Mouse (Mus musculus): ENCODE data around the gene Cd44. TPM values are rescaled to one million over a fixed set of nuclear protein-coding genes. Genes with fewer than 3 reads are reported as not detected.

The Cd44 gene
- polyA plus RNA-seq, 1 experiment = 77.1 TPM

GRCm38 (mm10) chr2:102801899-102802298, 99.6 kb downstream of the Cd44 start:
- Histone ChIP-seq H3K79me2 (ENCODE audit: control insufficient read depth, insufficient read depth) (no peaks in the 10 kb centered on the region), H3ac (ENCODE audit: control insufficient read depth, insufficient read length) (no peak overlapping the region), H3K4me2 (ENCODE audit: low read depth) (no peak overlapping the region), H3K4me3 (no peak overlapping the region), H3K27me3 (ENCODE audit: control insufficient read depth, insufficient read depth, insufficient read length) (peaks cover 5% of the 10 kb centered on the region), H3K36me3 (ENCODE audit: control insufficient read depth, insufficient read depth) (no peaks in the 10 kb centered on the region)
- TF ChIP-seq MYOD1 (IDR thresholded peaks at IDR 0.05; ENCODE audit: control insufficient read depth in 1 of 3, insufficient read length in 2 of 3, low read depth in 2 of 3) (no peak), POLR2AphosphoS2 (IDR thresholded peaks at IDR 0.05; ENCODE audit: insufficient read length, low read depth) (no peak), MAX (IDR thresholded peaks at IDR 0.05; ENCODE audit: low read depth) (no peak), SRF (IDR thresholded peaks at IDR 0.05; ENCODE audit: control insufficient read depth, insufficient read length, low read depth) (no peak), TCF3 (IDR thresholded peaks at IDR 0.05; ENCODE audit: insufficient read length, low read depth) (no peak), USF1 (IDR thresholded peaks at IDR 0.05; ENCODE audit: low read depth) (peak; percentile 52)

GRCm38 (mm10) chr2:102798149-102798548, 103.3 kb downstream of the Cd44 start:
- Histone ChIP-seq H3K4me2 (ENCODE audit: low read depth) (no peak overlapping the region), H3K36me3 (ENCODE audit: control insufficient read depth, insufficient read depth) (no peaks in the 10 kb centered on the region), H3K27me3 (ENCODE audit: control insufficient read depth, insufficient read depth, insufficient read length) (peaks cover 10% of the 10 kb centered on the region), H3K79me2 (ENCODE audit: control insufficient read depth, insufficient read depth) (no peaks in the 10 kb centered on the region), H3ac (ENCODE audit: control insufficient read depth, insufficient read length) (no peak overlapping the region), H3K4me3 (no peak overlapping the region)
- TF ChIP-seq USF1 (IDR thresholded peaks at IDR 0.05; ENCODE audit: low read depth) = no peak
- TF ChIP-seq CEBPB (IDR thresholded peaks at IDR 0.05; ENCODE audit: insufficient read depth, poor library complexity, severe bottlenecking) = no peak

DNA sequence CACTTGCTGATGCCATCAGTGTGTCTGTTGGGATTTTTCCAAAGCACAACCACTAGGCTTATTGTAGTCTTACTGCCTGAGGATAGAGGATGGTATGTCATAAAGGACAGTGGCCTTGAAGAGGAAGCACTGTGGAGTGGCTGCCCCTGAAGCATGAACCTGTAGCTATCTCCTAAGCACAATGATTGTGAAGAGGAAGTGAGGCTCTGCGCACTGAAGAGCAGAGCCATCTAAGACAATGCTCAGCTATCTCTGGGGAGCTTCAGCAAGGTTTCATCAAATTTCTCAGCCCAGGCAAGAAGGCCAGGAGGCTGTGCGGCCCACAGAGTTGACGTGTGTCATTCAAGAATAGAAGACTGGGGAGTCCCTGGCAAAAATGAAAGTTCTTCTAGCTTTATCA, 106.4 kb downstream of the Cd44 start:
- Histone ChIP-seq H3ac (ENCODE audit: control insufficient read depth, insufficient read length) (no peak overlapping the region), H3K36me3 (ENCODE audit: control insufficient read depth, insufficient read depth) (no peaks in the 10 kb centered on the region), H3K4me2 (ENCODE audit: low read depth) (no peak overlapping the region), H3K79me2 (ENCODE audit: control insufficient read depth, insufficient read depth) (no peaks in the 10 kb centered on the region), H3K27me3 (ENCODE audit: control insufficient read depth, insufficient read depth, insufficient read length) (peaks cover 10% of the 10 kb centered on the region), H3K4me3 (no peak overlapping the region)
- TF ChIP-seq REST (IDR thresholded peaks at IDR 0.05; ENCODE audit: insufficient read depth, insufficient read length) (no peak), TCF3 (IDR thresholded peaks at IDR 0.05; ENCODE audit: insufficient read length, low read depth) (no peak), E2F4 (IDR thresholded peaks at IDR 0.05; ENCODE audit: insufficient read depth) (no peak), SRF (IDR thresholded peaks at IDR 0.05; ENCODE audit: control insufficient read depth, insufficient read length, low read depth) (no peak)

DNA sequence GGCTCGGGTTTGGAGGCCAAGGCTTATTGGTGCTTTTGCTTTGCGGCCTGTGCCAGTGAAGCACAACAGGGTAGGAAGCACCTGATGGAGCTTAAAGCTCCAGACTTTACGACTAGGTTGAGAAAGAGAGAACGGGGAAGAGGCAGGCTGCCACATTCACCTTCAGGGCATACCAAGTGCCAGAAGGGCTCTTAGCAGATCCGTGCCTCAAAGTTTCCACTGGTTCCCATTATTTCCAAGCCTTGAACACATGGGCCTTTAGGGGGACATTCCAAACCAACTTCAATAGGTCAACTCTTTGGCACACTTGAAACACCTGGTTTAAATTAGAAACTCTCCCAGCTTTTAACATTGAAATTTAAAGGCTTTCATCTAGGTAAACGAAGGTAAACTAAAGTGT, 108.7 kb downstream of the Cd44 start:
- Histone ChIP-seq H3ac (ENCODE audit: control insufficient read depth, insufficient read length) (no peak overlapping the region), H3K4me3 (no peak overlapping the region), H3K4me2 (ENCODE audit: low read depth) (no peak overlapping the region), H3K36me3 (ENCODE audit: control insufficient read depth, insufficient read depth) (no peaks in the 10 kb centered on the region), H3K27me3 (ENCODE audit: control insufficient read depth, insufficient read depth, insufficient read length) (peaks cover 5% of the 10 kb centered on the region), H3K79me2 (ENCODE audit: control insufficient read depth, insufficient read depth) (no peaks in the 10 kb centered on the region)
- no peak for TF ChIP-seq TCF12 (IDR thresholded peaks at IDR 0.05; ENCODE audit: insufficient read depth, poor library complexity, severe bottlenecking)
- TF ChIP-seq POLR2A (IDR thresholded peaks at IDR 0.05; ENCODE audit: insufficient read length, low read depth) = no peak
- TF ChIP-seq CEBPB (IDR thresholded peaks at IDR 0.05; ENCODE audit: insufficient read depth, poor library complexity, severe bottlenecking) = no peak
- TF ChIP-seq MYOD1 (IDR thresholded peaks at IDR 0.05; ENCODE audit: control insufficient read depth in 1 of 3, insufficient read length in 2 of 3, low read depth in 2 of 3) = no peak
- TF ChIP-seq POLR2AphosphoS2 (IDR thresholded peaks at IDR 0.05; ENCODE audit: insufficient read length, low read depth) = no peak
- no peak for TF ChIP-seq TCF3 (IDR thresholded peaks at IDR 0.05; ENCODE audit: insufficient read length, low read depth)
- no peak for TF ChIP-seq E2F4 (IDR thresholded peaks at IDR 0.05; ENCODE audit: insufficient read depth)
- TF ChIP-seq MYOG (IDR thresholded peaks at IDR 0.05; ENCODE audit: control insufficient read depth in 1 of 3, insufficient read depth in 1 of 3, insufficient read length in 2 of 3, low read depth in 2 of 3) = no peak
- no peak for TF ChIP-seq MAX (IDR thresholded peaks at IDR 0.05; ENCODE audit: low read depth)
- no peak for TF ChIP-seq USF1 (IDR thresholded peaks at IDR 0.05; ENCODE audit: low read depth)
- TF ChIP-seq SRF (IDR thresholded peaks at IDR 0.05; ENCODE audit: control insufficient read depth, insufficient read length, low read depth) = no peak
- TF ChIP-seq REST (IDR thresholded peaks at IDR 0.05; ENCODE audit: insufficient read depth, insufficient read length) = no peak

DNA sequence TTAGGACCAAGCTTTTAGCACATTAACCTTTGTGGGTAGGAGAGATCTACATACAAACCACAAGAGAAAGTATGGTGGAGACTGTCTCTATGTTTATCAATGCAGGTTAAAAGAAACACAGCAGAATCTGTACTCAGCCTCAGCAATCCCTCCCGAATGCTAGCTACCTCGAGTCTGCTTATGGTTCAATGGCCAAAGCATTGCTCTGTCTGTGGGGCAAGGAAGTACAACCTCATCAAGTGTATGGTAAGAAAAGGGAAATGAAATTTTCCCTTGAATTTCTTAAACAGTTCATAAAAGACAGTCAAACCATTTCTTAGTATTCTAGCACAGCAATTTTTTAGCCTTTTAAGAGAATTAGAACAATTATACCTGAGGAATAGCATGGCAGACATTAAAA, 109.8 kb downstream of the Cd44 start:
- no peak overlapping the region for H3K4me2 ChIP-seq (ENCODE audit: low read depth)
- no peak overlapping the region for H3ac ChIP-seq (ENCODE audit: control insufficient read depth, insufficient read length)
- no peak overlapping the region for H3K4me3 ChIP-seq
- no peaks in the 10 kb centered on the region for H3K79me2 ChIP-seq (ENCODE audit: control insufficient read depth, insufficient read depth)
- H3K36me3 ChIP-seq (ENCODE audit: control insufficient read depth, insufficient read depth) = no peaks in the 10 kb centered on the region
- H3K27me3 ChIP-seq (ENCODE audit: control insufficient read depth, insufficient read depth, insufficient read length) = peaks cover 5% of the 10 kb centered on the region
- TF ChIP-seq USF1 (IDR thresholded peaks at IDR 0.05; ENCODE audit: low read depth) = no peak
- TF ChIP-seq TCF3 (IDR thresholded peaks at IDR 0.05; ENCODE audit: insufficient read length, low read depth) = no peak
- no peak for TF ChIP-seq POLR2A (IDR thresholded peaks at IDR 0.05; ENCODE audit: insufficient read length, low read depth)
- no peak for TF ChIP-seq MYOD1 (IDR thresholded peaks at IDR 0.05; ENCODE audit: control insufficient read depth in 1 of 3, insufficient read length in 2 of 3, low read depth in 2 of 3)
- no peak for TF ChIP-seq MYOG (IDR thresholded peaks at IDR 0.05; ENCODE audit: control insufficient read depth in 1 of 3, insufficient read depth in 1 of 3, insufficient read length in 2 of 3, low read depth in 2 of 3)
- no peak for TF ChIP-seq CEBPB (IDR thresholded peaks at IDR 0.05; ENCODE audit: insufficient read depth, poor library complexity, severe bottlenecking)
- TF ChIP-seq E2F4 (IDR thresholded peaks at IDR 0.05; ENCODE audit: insufficient read depth) = no peak
- TF ChIP-seq SRF (IDR thresholded peaks at IDR 0.05; ENCODE audit: control insufficient read depth, insufficient read length, low read depth) = no peak
- no peak for TF ChIP-seq TCF12 (IDR thresholded peaks at IDR 0.05; ENCODE audit: insufficient read depth, poor library complexity, severe bottlenecking)
- TF ChIP-seq REST (IDR thresholded peaks at IDR 0.05; ENCODE audit: insufficient read depth, insufficient read length) = no peak
- no peak for TF ChIP-seq MAX (IDR thresholded peaks at IDR 0.05; ENCODE audit: low read depth)
- no peak for TF ChIP-seq POLR2AphosphoS2 (IDR thresholded peaks at IDR 0.05; ENCODE audit: insufficient read length, low read depth)

All from myocyte (in vitro differentiated cells).